Mouse (Mus musculus): Measurements from ENCODE around the gene Rpgrip1.

Rpgrip1 gene

DNA sequence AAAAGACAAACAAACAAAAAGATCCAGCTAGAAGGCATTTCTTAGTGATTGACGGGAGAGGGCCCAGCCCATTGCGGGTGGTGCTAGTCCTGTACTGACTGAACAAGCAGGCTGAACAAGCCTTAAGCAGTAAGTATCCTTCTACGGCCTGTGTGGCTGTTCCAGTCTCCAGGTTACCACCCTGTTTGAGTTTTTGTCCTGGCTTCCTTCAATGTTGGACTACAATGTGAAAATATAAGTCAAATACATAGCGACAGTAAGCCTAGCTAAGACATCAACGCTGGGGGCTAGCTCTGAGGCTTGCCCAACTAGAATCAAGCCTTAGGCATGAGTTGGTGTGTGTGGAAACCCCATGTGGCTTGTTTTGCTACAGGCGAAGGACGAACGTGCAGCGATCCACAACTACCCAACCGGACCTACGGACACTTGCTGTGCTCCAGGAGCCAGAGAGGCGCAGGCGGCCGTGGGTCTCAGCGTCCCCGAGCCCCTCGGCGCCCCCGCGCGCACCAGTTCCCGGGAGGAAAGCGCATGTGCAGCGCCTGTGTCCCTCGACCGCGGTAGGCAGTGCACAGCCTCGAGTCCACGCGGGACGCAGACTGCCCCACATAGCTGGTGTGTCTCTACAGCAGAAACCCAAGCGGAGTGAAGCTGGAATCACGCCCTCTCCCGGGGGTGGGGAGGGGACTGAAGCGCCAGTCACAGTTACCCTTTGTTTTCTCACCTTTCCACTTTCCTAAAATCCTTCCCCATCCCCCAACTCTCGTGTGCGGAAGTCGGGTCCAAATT is 8.5 kb downstream of the Rpgrip1 start:
- peak; percentile 33 to 55 for DNase-seq (ENCODE audit: low spot score in 2 of 2)

DNA sequence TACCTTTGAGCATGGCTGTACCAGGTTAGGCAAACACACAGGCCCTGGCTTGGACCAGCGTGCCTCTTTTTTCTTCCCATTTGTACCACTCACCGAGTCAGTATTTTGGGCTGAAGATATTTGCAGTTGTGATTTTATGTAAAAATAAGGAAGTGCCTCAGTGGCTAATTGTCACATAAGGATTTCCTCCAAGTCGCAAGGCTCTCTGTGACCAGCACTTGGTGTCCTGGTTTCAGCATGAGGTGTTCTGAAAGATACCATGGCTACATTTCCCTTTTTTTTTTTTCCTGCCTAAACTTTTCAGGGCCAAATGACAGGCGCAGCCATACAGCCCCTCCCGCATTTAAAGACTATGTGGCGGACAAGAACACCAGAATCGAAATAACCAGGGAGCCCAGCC is 9.7 kb downstream of the Rpgrip1 start:
- no peak for DNase-seq (ENCODE audit: low spot score in 2 of 2)

DNA sequence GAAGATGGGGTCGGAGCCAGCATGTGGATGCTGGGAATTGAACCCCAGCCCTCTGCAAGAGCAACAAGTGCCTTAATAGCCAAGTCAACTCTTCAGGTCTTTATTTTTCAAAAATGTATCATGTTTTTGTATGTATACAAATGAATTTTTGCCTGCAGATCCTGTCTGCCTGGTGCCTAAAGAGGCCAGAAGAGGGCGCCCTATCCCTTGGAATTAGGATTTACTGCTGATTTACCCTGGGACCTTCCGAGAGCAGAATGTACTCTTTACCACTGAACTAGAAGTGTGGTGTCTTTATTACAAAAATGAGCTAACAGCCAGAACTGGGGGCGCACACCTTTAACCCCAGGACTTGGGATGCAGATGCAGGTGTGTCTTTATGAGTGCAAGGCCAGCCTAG is 13.4 kb downstream of the Rpgrip1 start:
- DNase-seq (ENCODE audit: low spot score in 2 of 2): peak; percentile 38 to 46

DNA sequence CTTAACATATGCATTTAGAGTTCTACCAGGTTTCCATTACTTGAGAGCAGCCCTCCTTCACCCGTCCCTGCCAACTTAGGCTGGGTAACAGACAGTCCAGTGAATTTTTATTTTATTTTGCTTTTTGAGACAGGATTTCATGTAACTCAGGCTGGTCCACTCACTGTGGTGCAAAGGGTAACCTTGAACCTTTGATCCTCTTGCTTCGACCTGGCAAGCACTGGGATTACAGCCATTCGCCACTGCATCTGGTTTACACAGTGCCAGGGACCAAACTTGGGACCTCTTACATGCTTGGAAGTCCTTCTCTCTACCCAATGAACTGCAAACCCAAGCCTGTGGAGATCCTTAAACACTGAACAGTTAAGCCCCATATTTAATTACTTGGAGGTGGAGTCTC is 14.1 kb downstream of the Rpgrip1 start:
- no peak for DNase-seq (ENCODE audit: low spot score in 2 of 2)

DNA sequence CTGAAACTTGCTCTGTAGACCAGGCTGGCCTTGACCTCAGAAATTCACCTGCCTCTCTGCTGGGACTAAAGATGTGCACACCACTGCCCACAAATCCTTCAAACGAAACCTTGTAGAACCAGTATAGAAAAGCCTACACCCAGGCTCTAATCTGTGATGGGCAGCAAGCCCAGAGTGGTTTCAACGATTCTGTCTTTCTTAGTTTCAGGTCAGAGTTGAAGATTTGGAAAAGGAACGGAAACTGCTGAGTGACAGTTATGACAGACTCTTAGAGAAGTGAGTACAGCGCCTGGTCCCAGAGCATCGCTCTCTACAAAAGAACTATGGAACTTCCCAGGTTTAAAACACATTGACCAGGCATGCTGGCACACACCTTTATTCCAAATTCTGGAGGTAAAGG is 23.1 kb downstream of the Rpgrip1 start:
- DNase-seq (ENCODE audit: low spot score in 2 of 2): no peak

DNA sequence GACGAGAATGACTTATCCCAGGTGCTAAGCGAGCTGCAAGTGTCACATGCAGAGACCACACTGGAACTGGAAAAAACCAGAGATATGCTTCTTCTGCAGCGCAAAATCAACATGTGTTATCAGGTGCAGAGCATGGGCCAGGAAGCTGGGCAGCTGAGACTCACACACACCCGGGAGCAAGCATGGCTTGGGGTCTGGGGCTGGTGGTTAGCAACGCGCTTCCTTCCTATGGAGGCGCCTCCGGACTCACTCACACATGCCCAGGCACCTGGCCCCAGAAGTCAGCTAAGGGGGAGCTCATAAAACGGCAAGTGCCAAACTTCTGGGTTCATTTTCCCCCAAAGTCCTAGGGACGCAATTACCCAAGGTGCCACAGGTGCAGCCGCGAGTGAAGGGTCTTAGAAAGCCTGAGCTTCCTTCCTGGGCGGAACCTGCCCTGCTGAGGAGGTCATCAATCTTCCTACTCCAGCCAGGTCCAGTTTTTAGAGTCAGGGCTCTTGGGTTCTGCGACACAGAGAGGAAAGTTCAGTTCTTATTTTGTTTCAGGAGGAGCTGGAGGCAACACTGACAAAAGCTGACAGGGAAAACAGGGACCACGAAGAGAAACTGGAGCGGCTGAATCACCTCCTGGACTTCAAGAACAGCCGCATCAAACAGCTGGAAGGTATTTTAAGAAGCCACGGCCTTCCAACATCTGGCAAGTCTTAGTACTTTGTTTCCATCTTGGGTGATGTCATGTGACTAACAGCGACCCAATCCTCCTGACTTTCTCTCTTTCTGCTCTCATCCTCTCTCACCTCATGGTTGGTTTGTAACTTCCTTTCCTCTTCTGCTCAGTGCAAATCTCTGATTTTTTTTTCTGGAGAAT is 30.3 kb downstream of the Rpgrip1 start:
- no peak for DNase-seq (ENCODE audit: low spot score in 2 of 2)

DNA sequence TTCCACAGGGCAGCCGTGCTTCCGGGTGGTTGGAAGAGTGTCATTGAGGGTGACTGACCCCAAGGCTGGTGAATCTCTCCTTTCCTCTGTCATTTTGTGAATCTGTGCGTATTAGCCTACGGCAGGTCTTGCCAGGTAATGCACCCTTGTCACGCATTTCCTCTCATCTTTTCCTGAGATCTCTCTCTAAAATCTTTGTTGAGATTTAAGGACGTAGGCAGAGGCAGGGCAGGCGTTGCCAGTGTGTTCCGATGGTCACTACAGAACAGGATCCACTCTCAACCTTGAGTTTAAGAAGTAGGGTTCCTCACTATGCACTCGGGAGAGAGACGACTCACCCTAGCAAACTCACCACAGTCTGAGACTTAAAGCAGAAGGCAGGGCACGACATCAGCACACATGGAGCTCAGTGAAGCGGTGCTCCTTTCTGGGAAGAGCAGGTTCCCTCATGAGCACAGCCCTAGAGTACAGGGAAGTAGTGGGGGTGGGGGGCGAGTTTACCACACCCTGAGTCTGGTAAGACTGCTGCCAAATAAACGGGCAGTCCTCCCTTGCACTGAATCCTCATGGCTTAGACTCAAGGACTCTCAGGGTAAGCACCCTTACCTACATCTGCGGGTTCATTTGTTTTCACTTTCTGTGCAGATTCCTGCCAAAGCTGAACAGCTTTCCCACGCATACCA is 31.1 kb downstream of the Rpgrip1 start:
- no peak for DNase-seq (ENCODE audit: low spot score in 2 of 2)

DNA sequence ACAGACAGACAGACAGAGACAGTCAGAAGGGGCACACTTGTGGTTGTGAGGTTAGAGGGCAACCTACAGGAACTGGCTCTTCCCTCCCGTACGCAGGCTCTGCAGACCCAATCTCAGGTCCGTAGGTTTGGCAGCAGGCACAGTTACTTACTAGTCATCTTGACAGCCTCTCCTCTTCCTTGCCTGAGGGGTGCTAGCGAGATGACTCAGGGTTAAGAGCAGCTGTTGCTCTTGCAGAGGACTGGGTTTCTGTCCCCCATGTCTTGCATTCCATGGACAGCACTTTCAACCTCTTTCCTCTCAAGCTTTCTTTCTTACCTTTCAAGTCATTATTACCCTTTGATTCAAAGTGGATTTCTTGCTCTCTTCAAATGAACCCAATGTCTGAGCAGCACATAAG is 33.7 kb downstream of the Rpgrip1 start:
- no peak for DNase-seq (ENCODE audit: low spot score in 2 of 2)

DNA sequence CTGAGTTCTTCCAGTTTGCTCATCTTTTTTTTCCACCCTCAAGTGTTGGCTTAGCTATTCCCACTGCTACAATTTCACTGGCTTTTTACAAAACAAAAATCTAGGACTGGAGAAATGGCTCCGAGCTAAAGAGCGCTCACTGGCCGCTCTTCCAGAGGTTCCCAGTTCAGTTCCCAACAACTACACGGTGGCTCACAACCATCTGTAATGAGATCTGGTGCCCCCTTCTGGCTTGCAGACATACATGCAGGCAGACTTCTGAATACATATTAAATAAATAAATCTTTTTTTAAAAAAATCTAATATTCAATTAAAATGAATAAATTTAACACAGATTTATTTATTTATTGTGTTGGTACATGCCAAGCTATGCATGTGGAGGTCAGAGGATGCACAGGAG is 36.0 kb downstream of the Rpgrip1 start:
- DNase-seq (ENCODE audit: low spot score in 2 of 2): no peak

DNA sequence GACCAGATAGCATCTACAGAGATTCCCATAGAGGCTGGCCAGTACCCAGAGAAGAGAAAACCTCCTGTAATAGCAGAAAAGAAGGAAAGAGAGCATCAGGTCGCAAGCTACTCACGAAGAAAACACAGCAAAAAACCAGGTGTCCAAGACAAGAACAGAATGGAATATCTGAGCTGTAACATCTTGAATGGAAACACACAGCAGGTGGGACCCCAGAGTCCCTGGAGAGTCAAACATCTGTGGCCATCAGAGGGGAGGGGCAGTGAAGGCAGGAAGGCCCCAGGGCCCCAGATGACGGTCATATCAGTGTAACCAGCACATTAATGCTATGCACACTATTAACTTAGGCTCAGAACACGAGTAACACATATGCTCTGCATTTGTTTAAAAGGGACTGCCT is 39.4 kb downstream of the Rpgrip1 start:
- DNase-seq (ENCODE audit: low spot score in 2 of 2): no peak

DNA sequence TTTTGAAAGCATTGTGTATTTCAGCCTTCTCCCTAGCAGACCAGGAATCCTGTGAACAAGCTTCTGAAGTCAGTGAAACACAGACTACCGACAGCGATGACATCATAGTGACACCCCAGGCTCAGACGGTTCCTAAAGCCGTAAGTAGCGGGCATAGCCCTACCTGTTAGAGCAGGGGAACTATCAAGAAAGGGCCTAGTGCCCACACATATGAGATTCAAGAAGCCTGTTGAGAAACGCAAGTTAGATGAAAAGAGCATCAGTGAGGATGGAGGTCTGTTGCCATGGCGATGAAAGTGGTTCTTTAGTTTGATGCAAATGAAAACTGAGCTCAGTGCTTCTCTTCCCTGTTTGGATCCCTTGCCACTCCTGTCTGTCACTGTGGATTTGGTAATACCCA is 41.7 kb downstream of the Rpgrip1 start:
- no peak for DNase-seq (ENCODE audit: low spot score in 2 of 2)

DNA sequence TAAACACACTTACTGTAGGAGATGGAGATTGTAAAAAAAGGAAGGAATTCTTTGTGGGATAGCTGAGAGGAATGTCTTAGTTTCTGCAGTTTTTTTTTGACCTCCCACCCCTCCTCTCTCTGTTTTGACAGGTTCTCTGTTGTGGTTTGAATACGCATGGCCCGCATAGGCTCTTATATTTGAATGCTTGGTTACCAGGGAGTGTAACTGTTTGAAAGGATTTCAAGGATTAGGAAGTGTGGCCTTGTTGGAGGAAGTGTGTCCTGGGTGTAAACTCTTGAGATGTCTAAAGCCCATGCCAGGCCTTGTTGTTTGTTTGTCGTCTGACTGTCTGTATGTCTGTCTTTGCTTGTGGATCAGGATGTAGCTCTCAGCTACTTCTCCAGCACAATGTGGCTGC is 42.1 kb downstream of the Rpgrip1 start:
- no peak for DNase-seq (ENCODE audit: low spot score in 2 of 2)

DNA sequence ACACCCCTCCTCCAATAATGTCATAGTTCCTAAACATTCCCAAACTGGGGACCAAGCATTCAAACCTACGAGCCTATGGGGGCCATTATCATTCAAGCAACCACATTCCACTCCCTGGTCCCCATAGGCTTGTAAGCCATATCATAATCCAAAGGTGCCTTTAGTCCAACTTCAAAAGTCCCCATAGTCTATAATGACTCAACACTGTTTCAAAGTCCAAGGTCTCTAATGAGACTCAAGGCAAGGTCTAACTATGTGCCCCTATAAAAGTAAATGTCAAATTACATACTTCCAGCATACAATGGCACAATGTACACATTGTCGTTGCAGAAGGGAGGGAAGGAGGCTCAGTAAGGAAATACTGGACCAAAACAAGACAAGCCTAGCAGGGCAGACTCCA is 44.5 kb downstream of the Rpgrip1 start:
- no peak for DNase-seq (ENCODE audit: low spot score in 2 of 2)

DNA sequence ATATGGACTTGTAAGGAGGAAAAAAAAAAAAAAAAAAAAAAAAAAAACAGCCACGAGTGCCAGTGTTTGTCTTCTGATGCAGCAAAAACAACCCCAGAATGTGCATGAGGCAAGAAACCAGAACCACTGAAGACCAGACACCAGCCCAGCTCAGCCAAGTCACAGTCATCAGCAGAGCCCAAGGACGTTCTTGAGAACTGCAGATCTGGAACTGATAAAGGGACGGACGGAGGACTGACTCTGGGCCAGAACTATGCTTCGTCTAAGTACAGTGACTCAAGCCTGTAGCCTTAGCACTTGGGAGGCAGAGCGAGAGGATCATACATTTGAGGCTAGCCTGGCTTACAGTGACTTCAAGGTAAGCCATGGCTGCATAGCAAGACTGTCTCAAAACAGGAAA is 50.4 kb downstream of the Rpgrip1 start:
- no peak for DNase-seq (ENCODE audit: low spot score in 2 of 2)

DNA sequence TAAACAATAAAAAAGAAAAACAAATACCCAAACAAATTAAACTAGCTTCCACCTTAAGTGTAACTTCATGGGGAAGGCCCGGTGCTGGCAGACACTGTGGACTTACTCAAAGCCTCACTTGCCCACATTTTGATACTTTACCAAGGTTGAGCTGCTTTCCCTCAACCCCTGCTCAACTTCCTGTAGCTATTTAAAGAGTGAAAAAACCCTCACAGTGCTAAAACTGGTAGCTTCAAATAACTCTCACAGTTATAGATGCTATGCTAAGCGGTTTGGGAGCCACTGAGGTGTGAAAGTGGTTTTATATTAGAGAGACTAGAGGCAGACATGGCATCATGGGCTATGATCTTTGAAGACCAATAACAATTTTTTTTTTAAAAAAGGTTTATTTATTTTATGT is 56.1 kb downstream of the Rpgrip1 start:
- no peak for DNase-seq (ENCODE audit: low spot score in 2 of 2)

DNA sequence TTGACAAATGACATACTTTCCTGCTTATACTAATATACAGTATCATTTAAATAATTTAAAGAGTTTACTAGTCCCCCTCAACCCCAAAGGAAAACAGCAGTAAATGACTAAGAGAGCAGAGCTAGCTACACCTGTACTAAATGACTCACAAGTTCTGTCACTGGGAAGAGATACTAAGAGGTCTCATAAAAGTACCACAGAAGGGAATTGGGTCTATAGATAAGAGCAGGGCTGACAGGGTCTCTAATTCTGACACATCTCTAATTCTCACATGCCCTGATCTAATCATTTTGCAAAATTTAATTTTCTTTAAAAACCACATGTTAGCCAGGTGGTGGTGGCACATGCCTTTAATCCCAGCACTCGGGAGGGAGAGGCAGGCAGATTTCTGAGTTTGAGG is 78.3 kb downstream of the Rpgrip1 start:
- no peak for DNase-seq (ENCODE audit: low spot score in 2 of 2)

DNA sequence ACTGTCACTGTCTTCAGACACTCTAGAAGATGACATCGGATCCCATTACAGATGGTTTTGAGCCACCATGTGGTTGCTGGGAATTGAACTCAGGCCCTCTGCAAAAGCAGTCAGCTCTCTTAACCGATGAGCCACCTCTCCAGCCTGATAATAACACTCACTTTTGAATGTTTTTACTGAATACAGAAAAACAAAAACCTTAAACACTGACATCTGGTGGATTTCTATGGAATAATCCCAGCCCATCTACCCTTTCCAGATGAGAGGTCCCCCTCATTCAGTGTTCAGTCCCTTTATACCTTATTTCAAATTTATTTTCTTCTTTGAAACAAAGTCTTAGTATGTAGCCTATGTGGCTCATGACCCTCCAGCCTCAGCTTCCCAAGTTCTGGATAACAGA is 79.0 kb downstream of the Rpgrip1 start:
- DNase-seq (ENCODE audit: low spot score in 2 of 2): no peak

DNA sequence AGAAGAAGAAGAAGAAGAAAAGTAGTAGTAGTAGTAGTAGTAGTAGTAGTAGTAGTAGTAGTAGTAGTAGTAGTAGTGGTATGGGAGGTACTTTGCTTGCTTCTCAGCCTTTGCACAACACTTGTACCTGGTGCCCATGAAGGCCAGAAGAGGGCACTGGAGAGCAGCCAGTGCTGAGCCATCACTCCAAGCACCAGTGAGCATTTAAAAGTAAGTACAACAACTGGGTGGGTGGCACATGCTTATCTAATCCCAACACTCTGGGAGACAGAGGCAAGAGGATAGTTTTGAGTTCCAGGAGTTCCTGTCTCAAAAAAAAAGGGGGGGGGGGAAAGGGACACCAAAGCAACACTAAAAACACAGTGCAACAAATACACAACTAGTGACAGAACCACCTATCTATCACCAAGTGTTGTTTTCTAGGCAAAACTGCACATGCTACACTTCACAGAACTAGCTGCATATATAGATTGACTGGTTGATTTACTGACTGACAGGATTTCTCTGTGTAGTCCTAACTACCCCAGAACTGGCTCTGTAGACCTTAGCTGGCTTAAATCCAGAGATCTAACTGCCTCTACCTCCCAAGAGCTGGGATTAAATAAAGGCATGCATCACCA is 80.3 kb downstream of the Rpgrip1 start:
- DNase-seq (ENCODE audit: low spot score in 2 of 2): no peak

DNA sequence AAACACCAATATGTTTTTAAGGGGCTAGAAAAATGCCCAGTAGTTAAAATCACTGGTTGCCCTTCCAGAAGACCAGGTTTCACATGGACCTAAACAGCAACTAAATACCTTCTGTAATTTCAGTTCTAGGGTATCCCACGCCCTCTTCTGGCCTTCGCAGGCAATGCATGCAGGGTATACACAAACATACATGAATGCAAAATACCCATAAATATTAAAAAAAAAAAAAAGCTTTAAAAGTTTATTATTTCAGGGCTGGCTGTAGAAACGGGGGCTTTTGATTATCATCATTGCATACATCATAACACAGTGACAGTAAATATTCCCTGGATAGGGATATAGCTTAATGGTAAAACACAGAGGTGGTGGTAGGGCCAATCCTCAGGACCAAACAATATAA is 85.2 kb downstream of the Rpgrip1 start:
- DNase-seq (ENCODE audit: low spot score in 2 of 2): no peak

DNA sequence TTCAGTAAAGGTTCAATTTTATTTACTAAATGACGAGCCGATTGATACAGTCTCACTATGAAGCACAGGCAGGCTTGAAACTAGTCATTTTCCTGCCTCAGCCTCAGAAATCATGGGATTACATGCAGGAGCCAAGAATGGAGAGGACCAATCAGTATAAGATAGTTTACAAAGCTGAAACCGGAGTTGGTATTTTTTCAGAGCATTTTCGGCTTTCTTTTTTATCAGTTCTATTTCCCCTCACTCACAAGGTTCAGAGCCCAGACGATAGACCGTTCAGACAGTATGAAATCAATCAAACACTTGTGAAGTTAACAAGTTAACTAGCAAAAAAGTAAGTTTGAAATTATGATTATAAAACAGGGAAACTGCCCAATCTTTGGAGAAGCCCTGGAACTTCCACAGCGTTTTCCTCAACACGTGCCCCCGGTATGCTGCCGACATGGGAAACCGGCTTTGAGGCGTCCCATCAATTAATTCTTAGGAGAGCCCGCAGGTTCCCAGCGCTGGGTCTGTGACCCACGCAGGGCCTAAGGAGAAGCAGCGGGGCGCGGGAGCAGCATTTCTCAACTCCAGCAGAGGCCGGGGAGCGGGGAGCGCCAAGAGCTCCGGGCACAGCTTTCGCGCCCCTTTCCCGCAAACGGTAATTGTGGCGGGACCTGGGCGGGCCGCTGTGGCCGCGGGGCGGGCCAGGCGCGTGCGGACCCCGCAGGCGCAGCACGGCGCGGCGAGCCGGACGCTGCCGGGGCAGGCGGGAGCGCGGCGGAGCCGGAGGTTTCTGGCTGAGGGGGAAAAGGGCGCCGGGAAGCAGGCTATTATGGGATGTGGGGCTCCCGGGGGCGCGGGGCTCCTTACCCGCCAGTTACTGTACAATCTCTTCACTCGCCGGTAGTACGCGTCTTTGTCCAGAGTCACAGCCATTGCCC is 86.0 kb downstream of the Rpgrip1 start:
- no peak for DNase-seq (ENCODE audit: low spot score in 2 of 2)

All from urinary bladder, adult 18-20 months (tissue).